Mouse (Mus musculus) cerebellum, adult 2 months (tissue): Measurements from ENCODE around the gene Sat2.

Experiments used
- CTCF ChIP-seq: fragments of 200-500 bp; IDR thresholded peaks from 2 replicates; pipeline ENCODE4 v1.5.1; 2011; ENCODE audit warnings: low read depth, mild to moderate bottlenecking, control low read depth, low read length, moderate library complexity, borderline replicate concordance; ENCODE audit not compliant: insufficient read depth
- POLR2A ChIP-seq: fragments of 200-500 bp; IDR thresholded peaks from 2 replicates; pipeline ENCODE4 v1.6.1; 2011; ENCODE audit warnings: low read length, control low read depth, borderline replicate concordance; ENCODE audit not compliant: insufficient read depth

- TF ChIP-seq CTCF (no peak), POLR2A (no peak)
These were observed 21.7 kb upstream of the Sat2 start for GRCm38 (mm10) chr11:69600098-69600497.
